Mouse (Mus musculus): ENCODE data around the gene Il11ra1. TPM values are rescaled to one million over a fixed set of nuclear protein-coding genes. Genes with fewer than 3 reads are reported as not detected.
A peak's percentile ranks its signal among the peaks of the same experiment; 100 is the strongest.
"Not testable (repeated sequence)": the region's sequence is repeated elsewhere in the genome, so short reads cannot be mapped to it uniquely, and the experiment has no call there.

The Il11ra1 gene
- polyA plus RNA-seq, 1 experiment from 2014 or later: 153 TPM

DNA sequence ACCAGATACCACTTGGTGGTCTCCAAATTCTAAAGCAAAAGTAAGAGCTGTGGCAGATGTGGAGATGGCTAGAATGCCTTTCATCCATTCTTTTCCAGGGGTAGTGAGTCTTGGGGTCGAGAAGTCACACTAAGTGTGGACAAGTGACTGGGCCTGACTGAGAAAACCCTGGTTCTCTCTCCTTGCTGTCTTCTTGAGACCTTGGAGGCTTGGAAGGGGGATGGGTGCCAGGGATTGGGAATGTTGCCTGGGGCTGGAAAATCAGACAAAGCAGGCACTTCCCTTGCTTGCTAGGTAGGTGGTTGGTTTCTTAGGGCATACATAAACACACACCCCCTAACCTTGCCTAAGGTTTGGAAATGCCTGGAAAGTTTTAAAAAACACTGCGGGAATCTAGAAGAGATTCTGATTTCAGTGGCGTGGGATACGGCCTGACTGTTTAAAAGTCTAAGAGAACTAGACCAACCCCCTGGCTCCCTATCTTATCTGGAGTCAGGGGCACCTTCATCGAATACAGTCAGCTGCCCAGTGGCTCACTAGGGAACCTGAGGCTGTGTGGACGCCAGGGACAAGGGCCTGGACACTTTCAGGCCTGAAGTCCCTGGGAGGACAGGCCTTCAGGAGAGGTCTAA is 60.0 kb downstream of the Il11ra1 start:
- ATAC-seq (ENCODE audit: insufficient read depth, low FRiP score, low read depth): peak; percentile 10
- Histone ChIP-seq H3K9me3 (no peaks in the 10 kb centered on the region), H3K9ac (peak overlapping the region; percentile 52; the same call in 1 of the 2 replicates), H3K4me1 (peaks cover 39% of the 10 kb centered on the region), H3K36me3 (no peaks in the 10 kb centered on the region), H3K4me2 (peak overlapping the region; percentile 61), H3K4me3 (replicated peaks) (peak overlapping the region; percentile 54), H3K27ac (peak overlapping the region; percentile 93), H3K27me3 (replicated peaks) (no peaks in the 10 kb centered on the region)
- WGBS: 29% methylated on average over 6 of the region's 6 CpGs

DNA sequence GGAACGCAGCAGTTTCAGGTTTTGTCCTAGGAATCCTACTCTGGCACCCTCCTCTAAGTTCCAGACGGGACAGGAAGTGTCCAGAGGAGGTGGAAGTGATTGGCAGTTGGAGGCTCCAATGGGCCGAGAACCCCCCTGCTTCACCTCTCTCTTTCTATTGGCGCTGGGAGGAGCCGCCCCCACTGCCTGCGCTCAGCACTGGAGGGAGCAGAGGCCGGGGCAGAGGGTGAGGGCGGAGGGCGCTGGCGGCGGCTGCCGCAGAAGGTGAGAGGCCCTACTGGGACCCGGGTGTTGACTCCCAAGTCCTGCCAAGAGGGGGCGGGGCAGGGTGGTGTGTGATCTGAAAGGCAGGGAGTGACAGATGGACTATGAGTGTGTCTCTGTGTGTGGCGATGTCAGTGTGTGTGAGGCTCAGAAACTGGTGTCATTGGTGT is 60.5 kb downstream of the Il11ra1 start:
- peak; percentile 90 for ATAC-seq (ENCODE audit: insufficient read depth, low FRiP score, low read depth)
- WGBS: under 1% methylated on average over 15 of the region's 15 CpGs
- Histone ChIP-seq H3K4me2 (peak overlapping the region; percentile 61), H3K4me1 (peaks cover 39% of the 10 kb centered on the region), H3K9me3 (no peaks in the 10 kb centered on the region), H3K27me3 (replicated peaks) (no peaks in the 10 kb centered on the region), H3K4me3 (replicated peaks) (peak overlapping the region; percentile 54), H3K27ac (peak overlapping the region; percentile 93), H3K36me3 (no peaks in the 10 kb centered on the region), H3K9ac (peak overlapping the region; percentile 52)

GRCm38 (mm10) chr4:41760911-41761310 is 61.1 kb downstream of the Il11ra1 start:
- Histone ChIP-seq H3K4me2 (peak overlapping the region; percentile 61), H3K4me3 (replicated peaks) (peak overlapping the region; percentile 54), H3K27ac (peak overlapping the region; percentile 93), H3K9ac (peak overlapping the region; percentile 52; the same call in 1 of the 2 replicates), H3K9me3 (no peaks in the 10 kb centered on the region), H3K4me1 (peaks cover 39% of the 10 kb centered on the region), H3K27me3 (replicated peaks) (no peaks in the 10 kb centered on the region), H3K36me3 (no peaks in the 10 kb centered on the region)
- no peak for ATAC-seq (ENCODE audit: insufficient read depth, low FRiP score, low read depth)
- WGBS: 64% methylated on average over 4 of the region's 4 CpGs

- peak overlapping the region; percentile 54 for H3K4me3 ChIP-seq (replicated peaks)
- H3K27me3 ChIP-seq (replicated peaks): no peaks in the 10 kb centered on the region
- no peak for ATAC-seq (ENCODE audit: insufficient read depth, low FRiP score, low read depth)
- H3K4me2 ChIP-seq: peak overlapping the region; percentile 61
- H3K9ac ChIP-seq: peak overlapping the region; percentile 9; the same call in 1 of the 2 replicates
- H3K9me3 ChIP-seq: no peaks in the 10 kb centered on the region
- H3K36me3 ChIP-seq: no peaks in the 10 kb centered on the region
- peaks cover 33% of the 10 kb centered on the region for H3K4me1 ChIP-seq
- H3K27ac ChIP-seq: peak overlapping the region; percentile 93
These were observed 61.9 kb downstream of the Il11ra1 start for GRCm38 (mm10) chr4:41761680-41762079.

DNA sequence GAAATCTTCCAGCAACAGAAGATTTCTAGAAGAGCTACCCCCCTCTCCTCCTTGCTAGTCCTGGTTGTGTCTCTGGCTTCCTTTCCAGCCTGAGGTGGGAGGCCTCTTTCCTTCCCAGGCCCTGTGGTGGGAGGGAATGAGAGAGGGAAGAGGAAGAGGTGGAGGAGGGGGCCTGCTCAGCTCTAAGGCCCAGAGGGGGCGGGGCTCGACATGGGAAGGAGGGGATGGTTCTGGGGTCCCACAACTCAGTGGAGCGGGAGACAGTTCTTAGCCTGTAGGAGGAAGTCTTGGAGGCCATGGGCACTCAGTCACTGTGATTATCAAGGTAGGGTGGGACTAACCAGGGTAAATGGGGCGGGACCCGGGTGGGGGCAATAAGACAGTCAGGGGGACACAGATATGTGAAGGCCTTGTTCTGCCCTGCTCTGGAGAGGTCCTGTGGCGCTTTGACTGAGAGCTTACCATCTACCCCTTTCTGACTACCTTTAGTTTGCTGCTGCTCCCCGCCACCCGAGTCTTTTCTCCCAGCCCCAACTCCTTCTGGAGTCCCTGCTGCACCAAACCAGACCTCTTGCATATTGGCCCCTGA is 62.4 kb downstream of the Il11ra1 start:
- no peaks in the 10 kb centered on the region for H3K27me3 ChIP-seq (replicated peaks)
- H3K9me3 ChIP-seq: no peaks in the 10 kb centered on the region
- H3K4me2 ChIP-seq: peak overlapping the region; percentile 61
- H3K27ac ChIP-seq: peak overlapping the region; percentile 93
- peak overlapping the region; percentile 54 for H3K4me3 ChIP-seq (replicated peaks)
- H3K9ac ChIP-seq: peak overlapping the region; percentile 9; the same call in 1 of the 2 replicates
- 35% methylated on average over 8 of the region's 8 CpGs for WGBS
- H3K4me1 ChIP-seq: peaks cover 32% of the 10 kb centered on the region
- peak; percentile 23; the same call in 1 of the 2 replicates for ATAC-seq (ENCODE audit: insufficient read depth, low FRiP score, low read depth)
- H3K36me3 ChIP-seq: no peaks in the 10 kb centered on the region

DNA sequence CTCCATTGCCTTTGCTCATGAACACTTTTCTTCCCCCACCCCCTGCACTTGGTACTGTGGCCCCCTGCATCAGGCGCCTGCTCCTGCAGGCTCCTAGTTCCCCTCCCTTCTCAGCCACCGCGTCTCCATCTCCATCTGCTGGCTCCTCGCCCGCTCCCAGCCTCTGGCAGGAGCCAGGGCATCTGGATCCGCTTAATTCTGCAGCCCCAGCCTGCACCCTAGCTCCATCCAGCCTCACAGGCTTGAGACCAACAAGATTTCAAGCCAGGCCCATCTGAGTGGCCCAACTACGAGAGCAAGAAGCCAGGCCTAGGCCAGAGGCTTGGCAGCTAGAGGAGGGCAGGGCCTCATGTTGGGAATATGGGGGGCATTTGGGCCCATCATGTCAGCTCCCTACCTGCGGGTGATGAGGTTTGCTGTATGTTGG is 62.9 kb downstream of the Il11ra1 start:
- H3K9me3 ChIP-seq; H3K36me3 ChIP-seq; H3K27me3 ChIP-seq (replicated peaks); ATAC-seq (ENCODE audit: insufficient read depth, low FRiP score, low read depth); H3K9ac ChIP-seq: not testable (repeated sequence)
- H3K4me3 ChIP-seq (replicated peaks): peak overlapping the region; percentile 54; the same call in 1 of the 2 replicates
- 38% methylated on average over 8 of the region's 8 CpGs for WGBS
- peak overlapping the region; percentile 61 for H3K4me2 ChIP-seq
- peak overlapping the region; percentile 93 for H3K27ac ChIP-seq
- peaks cover 32% of the 10 kb centered on the region for H3K4me1 ChIP-seq

DNA sequence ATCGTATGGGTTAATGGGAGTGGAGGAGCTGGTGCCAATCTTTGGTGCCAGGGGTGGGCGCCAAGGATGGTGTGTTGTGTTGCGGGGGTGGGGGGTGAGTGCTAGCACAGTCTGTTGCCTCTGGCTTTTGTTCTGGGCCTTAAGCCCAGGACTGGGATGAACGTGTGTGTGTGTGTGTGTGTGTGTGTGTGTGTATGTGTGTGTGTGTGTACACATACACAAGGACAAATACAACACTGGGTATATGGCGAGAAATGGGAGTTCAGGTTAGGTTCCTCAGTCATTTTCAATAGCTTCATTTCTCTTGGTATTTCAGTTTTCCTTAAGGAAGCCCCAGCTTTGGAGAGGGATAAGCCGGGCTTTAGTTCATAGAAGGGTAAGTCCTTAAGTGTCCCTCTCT is 63.4 kb downstream of the Il11ra1 start:
- not testable (repeated sequence) for H3K9me3 ChIP-seq; ATAC-seq (ENCODE audit: insufficient read depth, low FRiP score, low read depth); H3K4me3 ChIP-seq (replicated peaks); H3K27ac ChIP-seq; H3K36me3 ChIP-seq; H3K9ac ChIP-seq; H3K27me3 ChIP-seq (replicated peaks)
- WGBS: 69% methylated on average over 4 of the region's 6 CpGs
- peak overlapping the region; percentile 61; the same call in 1 of the 2 replicates for H3K4me2 ChIP-seq
- H3K4me1 ChIP-seq: peaks cover 32% of the 10 kb centered on the region

- not testable (repeated sequence) for H3K27ac ChIP-seq; H3K4me3 ChIP-seq (replicated peaks); H3K9me3 ChIP-seq; H3K27me3 ChIP-seq (replicated peaks); H3K4me1 ChIP-seq; H3K9ac ChIP-seq; H3K36me3 ChIP-seq; ATAC-seq (ENCODE audit: insufficient read depth, low FRiP score, low read depth); H3K4me2 ChIP-seq
- 72% methylated on average over 10 of the region's 10 CpGs for WGBS
These were observed 67.5 kb downstream of the Il11ra1 start for GRCm38 (mm10) chr4:41767301-41767700.

DNA sequence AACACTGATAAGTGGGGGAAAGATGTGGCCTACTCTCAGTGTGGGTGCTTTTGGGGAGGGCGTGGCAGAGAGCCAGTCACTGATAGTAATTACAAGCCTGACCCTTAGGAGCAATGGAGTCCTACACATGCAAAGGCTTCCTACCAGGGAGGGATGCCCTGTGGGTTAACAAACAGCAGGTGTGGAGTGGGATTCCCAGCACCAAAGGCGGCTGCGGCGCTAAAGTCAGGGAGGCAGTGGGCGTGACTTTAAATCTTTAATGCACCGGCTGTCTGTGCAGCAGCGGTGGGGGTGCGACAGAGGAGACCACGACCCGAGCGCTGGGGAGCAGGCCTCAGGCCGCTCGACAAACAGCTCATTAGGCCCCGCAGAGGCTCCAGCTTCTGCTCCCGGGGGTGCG is 73.2 kb downstream of the Il11ra1 start:
- H3K36me3 ChIP-seq; H3K9me3 ChIP-seq; H3K9ac ChIP-seq; H3K4me1 ChIP-seq; ATAC-seq (ENCODE audit: insufficient read depth, low FRiP score, low read depth); H3K27ac ChIP-seq; H3K27me3 ChIP-seq (replicated peaks): not testable (repeated sequence)
- H3K4me3 ChIP-seq (replicated peaks): peak overlapping the region; percentile 28; the same call in 1 of the 2 replicates
- peak overlapping the region; percentile 33; the same call in 1 of the 2 replicates for H3K4me2 ChIP-seq
- WGBS: 5% methylated on average over 11 of the region's 16 CpGs

DNA sequence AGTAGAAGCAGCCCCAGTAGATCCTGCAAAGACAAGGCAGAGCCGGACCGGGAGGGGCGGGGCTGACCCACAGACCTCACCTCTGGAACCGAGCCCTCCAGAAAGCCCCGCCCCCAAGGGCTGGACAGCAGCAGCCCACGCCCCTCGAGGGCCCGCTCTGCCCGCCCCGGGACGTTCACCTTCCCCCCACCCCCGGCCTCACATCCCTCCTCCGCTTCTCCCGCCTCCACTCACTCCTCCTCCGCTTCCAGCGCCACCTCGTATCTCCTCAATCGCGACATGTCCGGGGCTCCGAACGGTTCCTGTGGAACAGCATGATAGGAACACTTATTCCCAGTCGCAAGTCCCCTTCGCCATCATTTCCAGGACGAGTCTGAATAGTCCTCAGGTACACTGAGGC is 73.7 kb downstream of the Il11ra1 start:
- not testable (repeated sequence) for ATAC-seq (ENCODE audit: insufficient read depth, low FRiP score, low read depth); H3K9me3 ChIP-seq; H3K4me1 ChIP-seq; H3K27me3 ChIP-seq (replicated peaks); H3K36me3 ChIP-seq; H3K9ac ChIP-seq; H3K27ac ChIP-seq
- Histone ChIP-seq H3K4me3 (replicated peaks) (peak overlapping the region; percentile 43), H3K4me2 (peak overlapping the region; percentile 51)
- 1% methylated on average over 23 of the region's 25 CpGs for WGBS

- H3K4me2 ChIP-seq: peak within 1 kb of the TSS; percentile 51
- H3K4me1 ChIP-seq; ATAC-seq (ENCODE audit: insufficient read depth, low FRiP score, low read depth); H3K36me3 ChIP-seq; H3K9me3 ChIP-seq; H3K9ac ChIP-seq; H3K27me3 ChIP-seq (replicated peaks): not testable (repeated sequence)
- H3K4me3 ChIP-seq (replicated peaks): peak within 1 kb of the TSS; percentile 43
- WGBS: 4% methylated on average over 12 of the region's 14 CpGs
- H3K27ac ChIP-seq: peak within 1 kb of the TSS; percentile 28; the same call in 1 of the 2 replicates
These were observed 74.2 kb downstream of the Il11ra1 start, which contains the start of gene Ccl27a for GRCm38 (mm10) chr4:41774002-41774401. TSS of gene Ccl27a (minus strand) at chr4:41774247.

GRCm38 (mm10) chr4:41774506-41774905 is 74.7 kb downstream of the Il11ra1 start:
- peak overlapping the region; percentile 44 for H3K4me2 ChIP-seq
- not testable (repeated sequence) for H3K4me1 ChIP-seq; H3K9ac ChIP-seq; ATAC-seq (ENCODE audit: insufficient read depth, low FRiP score, low read depth); H3K36me3 ChIP-seq; H3K27me3 ChIP-seq (replicated peaks); H3K9me3 ChIP-seq
- peak overlapping the region; percentile 28; the same call in 1 of the 2 replicates for H3K27ac ChIP-seq
- H3K4me3 ChIP-seq (replicated peaks): peak overlapping the region; percentile 43; the same call in 1 of the 2 replicates
- WGBS: 63% methylated on average over 3 of the region's 3 CpGs
